ENCODE assay signal across 8 mouse cellular contexts in genomic region chr5:129006031-129006788, GRCm38 (mm10). TPM values are rescaled to one million over a fixed set of nuclear protein-coding genes. Genes with fewer than 3 reads are reported as not detected.
A peak's percentile ranks its signal among the peaks of the same experiment; 100 is the strongest.
DNase-seq lines count a peak whose midpoint lies in the region; ATAC-seq and TF ChIP-seq lines count a peak whose summit lies in the region.

No protein-coding gene starts in this region.

- no peaks in the 10 kb centered on the region for H3K36me3 ChIP-seq in thymus, adult 2 months (ENCODE audit: control insufficient read depth, insufficient read depth, low read length)
- H3K36me3 ChIP-seq in heart, postnatal 0 days (replicated peaks; ENCODE audit: control insufficient read depth, insufficient read depth, low read length), result no peaks in the 10 kb centered on the region
- peaks cover 12% of the 10 kb centered on the region; the same call in 1 of the 2 replicates for H3K36me3 ChIP-seq in limb, embryonic 13.5 days
- H3K36me3 ChIP-seq in stomach, embryonic 15.5 days, result no peaks in the 10 kb centered on the region

- H3K4me2 ChIP-seq in heart, postnatal 0 days (ENCODE audit: low read depth, low read length), result peak overlapping the region; percentile 86
- H3K4me2 ChIP-seq in limb, embryonic 13.5 days (replicated peaks), result peak overlapping the region; percentile 92
- peak overlapping the region; percentile 87; the same call in 1 of the 2 replicates for H3K4me2 ChIP-seq in stomach, embryonic 15.5 days

- TF ChIP-seq CTCF in thymus, adult 2 months (IDR thresholded peaks at IDR 0.05; ENCODE audit: borderline replicate concordance, control insufficient read depth, extremely low read depth, insufficient read depth, low read length, poor library complexity), result no peak
- TF ChIP-seq CTCF in heart, postnatal 0 days (IDR thresholded peaks at IDR 0.05; ENCODE audit: low read depth), result no peak

- WGBS in thymus, adult 2 months, result 75% methylated on average over 18 of the region's 18 CpGs
- 64% methylated on average over 18 of the region's 18 CpGs for WGBS in heart, postnatal 0 days
- 81% methylated on average over 18 of the region's 18 CpGs for WGBS in limb, embryonic 13.5 days
- 75% methylated on average over 18 of the region's 18 CpGs for WGBS in stomach, embryonic 15.5 days

- no peak for TF ChIP-seq POLR2A in thymus, adult 2 months (IDR thresholded peaks at IDR 0.05; ENCODE audit: control insufficient read depth, extremely low read depth, insufficient read depth, low read length, poor library complexity)

- H3K27me3 ChIP-seq in thymus, adult 2 months (ENCODE audit: control insufficient read depth, insufficient read depth, low read length), result no peaks in the 10 kb centered on the region
- H3K27me3 ChIP-seq in heart, postnatal 0 days (ENCODE audit: control insufficient read depth, insufficient read depth, low read length), result no peaks in the 10 kb centered on the region
- H3K27me3 ChIP-seq in limb, embryonic 13.5 days, result no peaks in the 10 kb centered on the region
- no peaks in the 10 kb centered on the region for H3K27me3 ChIP-seq in stomach, embryonic 15.5 days (replicated peaks)

- no peak for TF ChIP-seq EP300 in heart, postnatal 0 days (IDR thresholded peaks at IDR 0.05; ENCODE audit: low read depth)

- no peaks in the 10 kb centered on the region for H3K9me3 ChIP-seq in heart, postnatal 0 days (replicated peaks; ENCODE audit: control insufficient read depth, low read length)
- no peaks in the 10 kb centered on the region for H3K9me3 ChIP-seq in limb, embryonic 13.5 days
- H3K9me3 ChIP-seq in stomach, embryonic 15.5 days, result no peaks in the 10 kb centered on the region

- no peak overlapping the region; the same call in 1 of the 2 replicates for H3K9ac ChIP-seq in heart, postnatal 0 days (replicated peaks; ENCODE audit: low read depth, low read length)
- H3K9ac ChIP-seq in limb, embryonic 13.5 days, result no peak overlapping the region
- H3K9ac ChIP-seq in stomach, embryonic 15.5 days, result no peak overlapping the region

- H3K4me1 ChIP-seq in thymus, adult 2 months (replicated peaks; ENCODE audit: control insufficient read depth, insufficient read depth, low read length), result peaks cover 17% of the 10 kb centered on the region
- peaks cover 18% of the 10 kb centered on the region for H3K4me1 ChIP-seq in heart, postnatal 0 days (ENCODE audit: control insufficient read depth, insufficient read depth)
- peaks cover 24% of the 10 kb centered on the region for H3K4me1 ChIP-seq in limb, embryonic 13.5 days
- peaks cover 27% of the 10 kb centered on the region for H3K4me1 ChIP-seq in stomach, embryonic 15.5 days

- H3K27ac ChIP-seq in thymus, adult 2 months (ENCODE audit: control insufficient read depth, insufficient read depth, low read length), result no peak overlapping the region
- peak overlapping the region; percentile 65 for H3K27ac ChIP-seq in heart, postnatal 0 days (ENCODE audit: low read depth)
- H3K27ac ChIP-seq in limb, embryonic 13.5 days, result no peak overlapping the region
- 0 out of 2 replicates have a peak overlapping the region, but pooled peaks have one; percentile 21 for H3K27ac ChIP-seq in stomach, embryonic 15.5 days

- ATAC-seq in heart, postnatal 0 days (ENCODE audit: insufficient read depth, low read depth), result no peak
- no peak for ATAC-seq in limb, embryonic 13.5 days (ENCODE audit: low FRiP score, low read depth)
- ATAC-seq in stomach, embryonic 15.5 days (ENCODE audit: insufficient read depth, low FRiP score, low read depth), result no peak

- H3K4me3 ChIP-seq in thymus, adult 2 months (ENCODE audit: control insufficient read depth, insufficient read depth, low read length), result no peak overlapping the region
- H3K4me3 ChIP-seq in heart, postnatal 0 days (ENCODE audit: low read depth, low read length), result peak overlapping the region; percentile 72
- H3K4me3 ChIP-seq in limb, embryonic 13.5 days, result no peak overlapping the region
- peak overlapping the region; percentile 1; the same call in 1 of the 2 replicates for H3K4me3 ChIP-seq in stomach, embryonic 15.5 days (replicated peaks)

- peak; percentile 11 for DNase-seq in thymus, adult 2 months
- no peak for DNase-seq in thymus, postnatal 0 days (ENCODE audit: low spot score)
- DNase-seq in heart, postnatal 0 days (ENCODE audit: low spot score), result no peak
- no peak for DNase-seq in adrenal gland, adult 18-20 months (ENCODE audit: low spot score in 2 of 2)
- no peak for DNase-seq in gastrocnemius, adult 18-20 months (ENCODE audit: low spot score)
- no peak for DNase-seq in adrenal gland, adult 8-10 months

RNA-seq across cellular contexts. Expression of gene Stx2, which starts 2.2 kb away (rescaled TPM):
- 24.1 and 27.2 TPM in 2 replicates for polyA plus RNA-seq in thymus, adult 2 months (2012; rRNA removed)
- 12.6 and 13.7 TPM in 2 replicates for polyA plus RNA-seq in thymus, postnatal 0 days (2015; fragmentation: Nextera tagmentation; extraction: Ambion mirVana)
- 19.8 and 36.8 TPM in 2 replicates for total RNA-seq in heart, postnatal 0 days (2014; rRNA removed; ENCODE audit: low replicate concordance)
- polyA plus RNA-seq in heart, postnatal 0 days (2015; fragmentation: Nextera tagmentation; extraction: Ambion mirVana), result 14.6 and 16.3 TPM in 2 replicates
- polyA plus RNA-seq in limb, embryonic 13.5 days (2015; fragmentation: Nextera tagmentation; extraction: Ambion mirVana), result 28.0 and 30.5 TPM in 2 replicates
- polyA plus RNA-seq in stomach, embryonic 15.5 days (2015; fragmentation: Nextera tagmentation; extraction: Ambion mirVana), result 26.3 and 34.6 TPM in 2 replicates
- total RNA-seq in adrenal gland, adult 18-20 months (2021), result 10 to 100 TPM; 18.2 to 24.4 TPM
- total RNA-seq in gastrocnemius, adult 18-20 months (2021), result 1 to 10 TPM; 4.5 to 6.6 TPM
- total RNA-seq in adrenal gland, adult 8-10 months (2022), result 10 to 100 TPM; 24.9 to 32.9 (median 26.9) TPM

RNA-seq across cellular contexts. Expression of gene Ran, which starts 13.7 kb away (rescaled TPM):
- 145 and 165 TPM in 2 replicates for polyA plus RNA-seq in thymus, adult 2 months (2012; rRNA removed)
- polyA plus RNA-seq in thymus, postnatal 0 days (2015; fragmentation: Nextera tagmentation; extraction: Ambion mirVana), result 586 and 661 TPM in 2 replicates
- 128 and 989 TPM in 2 replicates for total RNA-seq in heart, postnatal 0 days (2014; rRNA removed; ENCODE audit: low replicate concordance)
- 188 and 196 TPM in 2 replicates for polyA plus RNA-seq in heart, postnatal 0 days (2015; fragmentation: Nextera tagmentation; extraction: Ambion mirVana)
- polyA plus RNA-seq in limb, embryonic 13.5 days (2015; fragmentation: Nextera tagmentation; extraction: Ambion mirVana), result 561 and 579 TPM in 2 replicates
- polyA plus RNA-seq in stomach, embryonic 15.5 days (2015; fragmentation: Nextera tagmentation; extraction: Ambion mirVana), result 518 and 547 TPM in 2 replicates
- total RNA-seq in adrenal gland, adult 18-20 months (2021), result 100 to 1,000 TPM; 185 to 226 TPM
- total RNA-seq in gastrocnemius, adult 18-20 months (2021), result 10 to 100 TPM; 68.9 to 83.3 TPM
- total RNA-seq in adrenal gland, adult 8-10 months (2022), result 100 to 1,000 TPM; 137 to 213 (median 176) TPM

RNA-seq across cellular contexts. Expression of gene Rimbp2, which starts 52.9 kb away (rescaled TPM):
- polyA plus RNA-seq in thymus, adult 2 months (2012; rRNA removed), result 0.11 and 0.17 TPM in 2 replicates
- 0.04 TPM in 1 of 2 replicates, not detected in the other for polyA plus RNA-seq in thymus, postnatal 0 days (2015; fragmentation: Nextera tagmentation; extraction: Ambion mirVana)
- total RNA-seq in heart, postnatal 0 days (2014; rRNA removed; ENCODE audit: low replicate concordance), result 0.04 TPM in 1 of 2 replicates, not detected in the other
- 0.03 and 0.07 TPM in 2 replicates for polyA plus RNA-seq in heart, postnatal 0 days (2015; fragmentation: Nextera tagmentation; extraction: Ambion mirVana)
- polyA plus RNA-seq in limb, embryonic 13.5 days (2015; fragmentation: Nextera tagmentation; extraction: Ambion mirVana), result 0.04 and 0.08 TPM in 2 replicates
- 0.63 and 0.95 TPM in 2 replicates for polyA plus RNA-seq in stomach, embryonic 15.5 days (2015; fragmentation: Nextera tagmentation; extraction: Ambion mirVana)
- total RNA-seq in adrenal gland, adult 18-20 months (2021), result 1 to 10 TPM; 4.0 to 5.3 TPM
- total RNA-seq in gastrocnemius, adult 18-20 months (2021), result not detected
- total RNA-seq in adrenal gland, adult 8-10 months (2022), result 10 to 100 TPM in 2 of 4 experiments, 1 to 10 TPM in 2; 5.3 to 12.5 (median 9.7) TPM

Comparison
In these comparisons a context has a peak if more than half of its experiments do, and no peak if none do; other contexts are left out.
1. H3K27ac ChIP-seq: peak in heart, postnatal 0 days (single experiment) and stomach, embryonic 15.5 days (single experiment); none in thymus, adult 2 months (single experiment) and limb, embryonic 13.5 days (single experiment).
2. H3K4me3 ChIP-seq: peak in heart, postnatal 0 days (single experiment) and stomach, embryonic 15.5 days (single experiment); none in thymus, adult 2 months (single experiment) and limb, embryonic 13.5 days (single experiment).
3. Peak in every context shown above with its lines, with median percentiles within 50 percentile points of each other: H3K4me2 ChIP-seq.